Mouse (Mus musculus) left cerebral cortex, adult 8-10 months (tissue): ENCODE data around the gene Adgrb2. TPM values are rescaled to one million over a fixed set of nuclear protein-coding genes. Genes with fewer than 3 reads are reported as not detected.
A peak's percentile ranks its signal among the peaks of the same experiment; 100 is the strongest.

Experiments
- DNase-seq, 2 experiments: peaks; one replicate each; pipeline ENCODE4 v3.0.0; 2022; ENCODE audit warnings: low spot score in 2 of 2
- total RNA-seq, 4 experiments: library from RNA; stranded (reverse); gene quantifications; 2 replicates each; pipeline ENCODE4 v1.2.4; 2022

Adgrb2 gene
- total RNA-seq, 4 experiments from 2014 or later = 349 to 362 (median 356) TPM

- DNase-seq = no peak
These were observed 3.3 kb downstream of the Adgrb2 start for GRCm38 (mm10) chr4:129987825-129988504.

- no peak for DNase-seq
These were observed 5.3 kb downstream of the Adgrb2 start for GRCm38 (mm10) chr4:129989925-129990324.

- no peak for DNase-seq
These were observed 8.1 kb downstream of the Adgrb2 start for GRCm38 (mm10) chr4:129992720-129993119.

- no peak for DNase-seq
These were observed 8.5 kb downstream of the Adgrb2 start for GRCm38 (mm10) chr4:129993213-129993612.

- no peak for DNase-seq
These were observed 9.4 kb downstream of the Adgrb2 start for GRCm38 (mm10) chr4:129993944-129994695.

- no peak for DNase-seq
These were observed 10.1 kb downstream of the Adgrb2 start for GRCm38 (mm10) chr4:129994728-129995127.

GRCm38 (mm10) chr4:129995255-129995654 is 10.6 kb downstream of the Adgrb2 start:
- no peak for DNase-seq

- no peak for DNase-seq
These were observed 11.3 kb downstream of the Adgrb2 start for GRCm38 (mm10) chr4:129996015-129996414.

- peak in 1 of 2 experiments; percentile 79 for DNase-seq
These were observed 13.5 kb downstream of the Adgrb2 start for GRCm38 (mm10) chr4:129998124-129998523.

GRCm38 (mm10) chr4:130001710-130002109 is 17.0 kb downstream of the Adgrb2 start:
- DNase-seq = no peak

- DNase-seq = peak in 1 of 2 experiments; percentile 70
These were observed 17.5 kb downstream of the Adgrb2 start for GRCm38 (mm10) chr4:130002157-130002556.

GRCm38 (mm10) chr4:130005593-130005992 is 20.9 kb downstream of the Adgrb2 start:
- DNase-seq = no peak

GRCm38 (mm10) chr4:130006533-130006932 is 21.9 kb downstream of the Adgrb2 start:
- DNase-seq = no peak

- DNase-seq = no peak
These were observed 24.4 kb downstream of the Adgrb2 start for GRCm38 (mm10) chr4:130009043-130009442.

- no peak for DNase-seq
These were observed 26.1 kb downstream of the Adgrb2 start for GRCm38 (mm10) chr4:130010723-130011122.

GRCm38 (mm10) chr4:130012234-130012633 is 27.6 kb downstream of the Adgrb2 start:
- no peak for DNase-seq

GRCm38 (mm10) chr4:130013111-130013510 is 28.4 kb downstream of the Adgrb2 start:
- peak in 1 of 2 experiments; percentile 93 for DNase-seq

- DNase-seq = no peak
These were observed 31.3 kb downstream of the Adgrb2 start for GRCm38 (mm10) chr4:130016010-130016409.

- DNase-seq = no peak
These were observed 32.5 kb downstream of the Adgrb2 start for GRCm38 (mm10) chr4:130017036-130017674.

- DNase-seq = peak in 1 of 2 experiments; percentile 42
These were observed 38.3 kb downstream of the Adgrb2 start for GRCm38 (mm10) chr4:130022952-130023351.

GRCm38 (mm10) chr4:130023511-130024231 is 39.0 kb downstream of the Adgrb2 start:
- DNase-seq = peak; percentile 56 to 79
